Mouse (Mus musculus) erythroblast, embryonic 14.5 days (primary cell): ENCODE measurements around the gene Tfpi.

Source experiments
- GATA1 ChIP-seq: IDR thresholded peaks from 2 replicates; pipeline ENCODE4 v1.6.1; 2012; ENCODE audit warnings: low read length, inconsistent platforms, mixed read lengths
- TAL1 ChIP-seq: IDR thresholded peaks from 3 replicates; pipeline ENCODE4 v1.6.1; 2012; ENCODE audit warnings: low read length, inconsistent platforms, mixed read lengths

DNA sequence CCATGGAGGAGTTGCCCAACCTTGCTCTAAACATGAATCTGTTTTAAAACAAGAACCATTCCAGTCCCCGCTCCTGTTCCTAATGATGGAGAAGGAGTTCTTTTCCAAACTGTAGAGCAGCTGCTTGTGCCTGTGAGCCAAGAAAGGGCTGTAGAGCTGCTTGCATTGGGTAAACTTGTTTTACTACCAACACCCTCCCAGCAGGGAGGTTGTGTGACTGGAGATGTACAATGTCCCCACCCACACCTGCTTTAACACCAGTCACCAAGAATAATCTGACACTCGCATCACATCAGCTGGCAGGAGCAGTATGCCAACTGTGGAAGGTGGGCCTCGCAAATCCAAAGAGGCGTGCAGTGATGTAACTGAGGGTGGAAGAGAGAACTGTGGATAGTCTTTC, 34.5 kb upstream of the Tfpi start:
- no peak for TF ChIP-seq TAL1
- TF ChIP-seq GATA1, result no peak
